Mouse (Mus musculus) cerebellum, adult 8-10 months (tissue): ENCODE measurements around the gene Ptgs1.
A peak's percentile ranks its signal among the peaks of the same experiment; 100 is the strongest.
"Not testable (repeated sequence)": the region's sequence is repeated elsewhere in the genome, so short reads cannot be mapped to it uniquely, and the experiment has no call there.

Source experiments
- DNase-seq: peaks from one replicate; pipeline ENCODE4 v3.0.0; 2022

Ptgs1 gene

GRCm38 (mm10) chr2:36230366-36230765, at the start of gene Ptgs1:
Gene Ptgs1, plus strand, starts transcription at chr2:36230426.
- DNase-seq, result no peak

DNA sequence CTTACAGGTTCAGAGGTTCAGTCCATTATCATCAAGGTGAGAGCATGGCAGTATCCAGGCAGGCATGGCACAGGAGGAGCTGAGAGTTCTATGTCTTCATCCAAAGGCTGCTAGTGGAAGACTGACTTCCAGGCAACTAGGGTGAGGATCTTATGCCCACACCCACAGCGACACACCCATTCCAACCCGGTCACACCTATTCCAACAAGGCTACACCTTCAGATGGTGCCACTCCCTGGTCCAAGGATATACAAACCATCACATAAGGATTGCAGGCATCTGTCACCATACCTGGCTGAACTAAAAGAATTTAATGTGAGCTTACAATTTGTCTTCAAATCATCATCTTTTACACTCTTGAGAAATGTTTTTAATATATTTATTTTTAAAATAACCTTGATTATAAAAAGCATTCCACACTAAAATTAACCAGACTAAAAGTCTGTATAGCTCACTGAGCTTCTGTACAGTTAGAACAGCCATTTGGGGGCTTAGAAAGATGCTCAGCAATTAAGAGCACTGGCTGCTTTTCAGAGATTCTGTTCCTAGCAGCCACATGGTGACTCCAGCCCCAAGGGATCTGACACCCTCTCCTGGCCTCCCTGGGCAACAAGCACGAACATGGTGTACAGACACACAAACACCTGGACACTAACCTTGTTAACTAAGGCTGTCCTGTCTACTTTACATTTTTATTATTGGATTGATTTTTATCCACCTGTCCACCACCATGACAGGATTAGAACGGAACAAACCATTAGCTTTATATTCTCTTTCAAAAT, 48.4 kb upstream of the Ptgs1 start:
- not testable (repeated sequence) for DNase-seq

DNA sequence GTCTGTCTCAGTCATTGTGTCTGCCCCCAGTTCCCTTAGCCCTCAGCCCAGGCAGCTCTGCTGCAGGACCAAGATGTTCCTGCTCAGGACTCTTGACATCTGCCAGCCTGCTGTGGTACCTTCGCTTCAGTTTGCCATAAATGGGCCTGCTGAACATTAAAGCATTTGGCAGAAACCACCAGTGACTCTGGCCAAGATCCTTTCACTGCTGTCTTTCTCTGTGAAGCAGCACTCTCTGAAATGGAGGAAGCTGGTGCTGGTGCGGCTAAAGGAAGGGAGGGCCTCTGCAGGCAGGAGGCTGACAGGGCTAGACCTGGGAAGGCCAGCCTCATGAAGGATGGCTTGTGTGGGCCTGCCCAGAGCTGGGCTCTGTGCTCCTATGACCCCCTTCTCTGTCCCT, 46.9 kb upstream of the Ptgs1 start:
- no peak for DNase-seq

DNA sequence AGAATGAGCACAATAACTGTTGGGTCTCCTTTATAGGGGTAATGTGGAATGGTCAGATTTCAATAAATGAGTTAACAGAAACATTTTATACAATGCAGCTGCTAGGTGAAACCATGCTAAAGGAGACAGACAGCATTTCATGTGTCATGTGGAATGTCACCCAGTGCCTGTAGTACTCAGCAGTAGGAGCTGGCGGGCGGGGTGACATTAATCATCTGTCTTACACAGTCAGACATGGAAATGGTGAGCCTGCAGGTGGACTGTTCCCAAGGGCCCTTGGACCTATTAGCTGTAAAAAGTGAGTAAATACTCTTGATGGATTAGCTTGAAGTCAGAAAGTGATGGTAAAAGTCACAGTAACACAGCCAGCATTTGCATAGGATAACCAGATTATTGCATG, 46.0 kb upstream of the Ptgs1 start:
- no peak for DNase-seq

GRCm38 (mm10) chr2:36184876-36185275, 45.4 kb upstream of the Ptgs1 start:
- no peak for DNase-seq

GRCm38 (mm10) chr2:36189200-36189599, 41.0 kb upstream of the Ptgs1 start:
- DNase-seq, result not testable (repeated sequence)

DNA sequence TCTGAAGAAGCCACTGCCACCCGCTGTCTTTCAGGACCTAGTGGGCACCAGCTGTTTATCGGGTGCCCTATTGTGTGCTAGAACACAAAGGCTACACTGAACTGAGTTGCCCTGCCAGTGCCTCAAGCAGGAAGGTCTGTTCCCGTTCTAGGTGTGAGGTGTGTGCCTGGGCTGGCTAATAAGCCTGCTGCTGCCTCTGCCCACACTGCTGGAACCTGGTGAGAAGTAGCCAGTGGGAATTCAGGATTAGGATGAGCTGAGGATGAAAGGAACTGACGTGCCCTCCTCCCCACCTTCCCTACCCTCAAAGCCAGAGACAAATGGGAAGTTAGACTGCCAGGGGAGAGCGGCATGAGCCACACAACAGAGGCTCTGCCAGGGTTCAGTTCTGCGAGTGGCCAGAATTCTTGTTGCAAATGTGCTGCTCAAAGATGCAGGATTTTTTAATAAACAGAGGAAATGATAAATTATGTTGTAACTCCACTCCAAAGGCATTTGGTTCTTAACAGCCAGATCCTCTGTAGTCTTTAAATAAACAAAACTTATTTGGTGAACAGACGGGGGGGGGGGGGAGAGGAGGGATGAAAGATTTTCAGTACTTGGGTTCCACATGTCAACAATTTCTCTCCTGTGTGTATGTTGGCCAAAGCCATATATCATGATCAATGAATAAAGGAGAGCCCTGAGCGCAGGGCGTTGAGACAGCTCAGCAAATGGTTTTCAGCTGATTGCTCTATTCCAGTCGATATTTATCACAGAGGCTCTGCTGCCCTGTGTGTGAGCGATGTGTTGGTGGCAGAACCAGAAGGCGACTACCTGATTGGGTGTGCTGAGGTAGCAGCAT, 38.9 kb upstream of the Ptgs1 start:
- no peak for DNase-seq

DNA sequence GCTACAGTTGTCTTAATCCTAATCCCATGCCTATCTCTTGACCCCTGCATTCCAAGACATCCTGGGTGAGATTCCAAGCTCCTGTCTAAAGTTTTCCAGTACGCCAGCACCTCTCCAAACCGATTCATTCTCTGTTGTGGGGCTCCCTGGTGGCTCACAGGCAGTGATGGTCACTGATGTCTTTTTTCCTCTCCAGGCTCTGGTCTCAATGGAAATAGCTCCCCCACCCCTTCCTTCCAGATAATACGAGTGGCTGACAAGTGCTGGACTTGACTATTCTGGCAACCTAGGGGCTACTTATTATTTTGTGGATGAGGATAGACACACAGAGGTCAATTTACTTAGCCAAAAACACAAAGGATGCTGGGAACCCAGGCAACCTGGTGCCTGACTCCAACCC, 33.2 kb upstream of the Ptgs1 start:
- DNase-seq, result no peak

GRCm38 (mm10) chr2:36197919-36198881, 32.0 kb upstream of the Ptgs1 start:
- no peak for DNase-seq

DNA sequence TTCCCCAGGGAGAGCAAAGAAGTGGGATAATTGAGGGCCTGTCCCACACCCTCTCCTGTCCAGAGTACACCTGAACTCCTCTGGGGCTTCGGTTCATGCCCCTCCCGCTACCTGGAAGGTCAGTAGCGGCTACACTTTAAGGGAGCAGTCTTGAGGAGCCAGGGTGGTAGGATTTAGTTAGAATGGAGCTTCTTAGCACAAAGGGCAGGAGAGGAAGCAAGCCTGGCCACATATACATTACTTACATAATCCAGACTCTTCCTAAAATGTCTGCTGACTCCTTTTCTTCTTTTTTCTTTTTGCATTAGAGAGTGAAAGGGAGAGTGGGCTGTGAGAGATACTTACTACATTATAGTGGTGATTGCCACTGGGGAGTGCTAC, 31.4 kb upstream of the Ptgs1 start:
- no peak for DNase-seq

DNA sequence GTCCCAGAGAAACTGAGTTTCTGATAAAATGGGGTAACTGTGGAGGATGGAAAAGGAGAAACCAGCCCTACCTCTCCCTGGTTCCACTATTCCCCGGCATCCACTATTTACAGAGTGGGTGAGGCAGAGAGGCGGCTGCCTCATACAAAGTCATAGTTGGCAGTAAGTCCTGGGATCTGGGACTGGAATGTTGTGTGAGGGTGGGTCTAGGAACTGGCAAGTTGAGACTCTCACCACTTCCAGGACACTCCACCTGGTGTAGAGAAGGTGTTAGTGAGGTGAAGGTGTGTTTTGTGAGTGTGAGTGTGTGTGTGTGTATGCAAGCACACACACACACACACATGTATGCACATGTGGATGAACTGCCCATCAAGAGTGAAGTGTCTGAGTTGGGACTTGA, 29.4 kb upstream of the Ptgs1 start:
- no peak for DNase-seq

DNA sequence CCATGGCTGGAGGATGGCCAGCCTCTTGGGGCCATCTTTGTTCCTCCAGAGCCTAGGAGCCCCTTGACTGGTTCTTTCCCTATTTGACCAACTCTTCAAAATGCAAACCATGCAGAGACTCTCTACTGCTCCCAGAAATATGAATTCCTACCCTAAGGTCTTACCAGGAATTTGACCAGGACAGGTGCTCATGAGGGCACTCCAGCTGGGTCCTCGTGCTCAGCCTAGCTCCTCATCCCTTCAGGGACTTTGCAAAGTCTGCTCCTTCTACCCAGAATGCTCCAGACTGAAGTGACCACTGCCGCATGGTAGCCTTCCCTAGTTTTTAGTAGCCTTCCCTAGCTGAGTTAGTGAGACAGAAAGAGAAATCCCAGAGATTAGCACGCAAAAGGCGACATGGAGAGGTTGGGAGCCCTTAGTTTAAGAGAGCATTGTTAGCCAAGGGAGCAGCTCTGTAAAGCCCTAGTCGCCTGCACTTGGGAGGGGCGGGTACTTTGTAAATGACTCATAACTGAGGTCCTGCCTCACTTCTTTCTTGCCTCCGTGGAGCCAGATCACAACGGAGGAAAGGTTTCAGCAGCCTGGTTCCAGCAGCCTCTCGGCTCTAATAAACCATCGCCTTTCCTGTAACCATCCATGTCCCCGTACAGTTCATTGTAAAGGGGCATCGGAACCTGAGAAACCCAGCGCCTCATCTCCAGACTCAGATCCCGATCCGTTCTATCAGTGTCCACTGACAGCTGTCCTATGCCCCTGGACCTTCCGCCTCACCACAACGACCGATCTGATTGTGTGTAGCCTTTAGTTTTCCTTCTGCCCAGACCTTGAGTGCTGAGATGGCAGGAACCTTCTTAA, 28.2 kb upstream of the Ptgs1 start:
- DNase-seq, result no peak

DNA sequence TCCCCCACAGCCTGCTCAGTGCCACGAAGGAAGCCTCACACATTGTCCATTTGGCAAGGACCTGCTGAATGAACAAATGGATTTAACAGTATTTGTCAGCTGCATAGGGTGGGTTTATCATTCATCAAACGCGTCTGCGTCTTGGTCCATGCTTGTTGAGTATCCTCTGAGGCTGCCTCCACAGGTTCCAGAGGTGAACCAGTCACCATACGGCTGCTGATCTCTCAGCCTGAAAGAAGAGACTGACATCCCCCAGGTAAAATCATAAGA, 27.7 kb upstream of the Ptgs1 start:
- DNase-seq, result no peak

DNA sequence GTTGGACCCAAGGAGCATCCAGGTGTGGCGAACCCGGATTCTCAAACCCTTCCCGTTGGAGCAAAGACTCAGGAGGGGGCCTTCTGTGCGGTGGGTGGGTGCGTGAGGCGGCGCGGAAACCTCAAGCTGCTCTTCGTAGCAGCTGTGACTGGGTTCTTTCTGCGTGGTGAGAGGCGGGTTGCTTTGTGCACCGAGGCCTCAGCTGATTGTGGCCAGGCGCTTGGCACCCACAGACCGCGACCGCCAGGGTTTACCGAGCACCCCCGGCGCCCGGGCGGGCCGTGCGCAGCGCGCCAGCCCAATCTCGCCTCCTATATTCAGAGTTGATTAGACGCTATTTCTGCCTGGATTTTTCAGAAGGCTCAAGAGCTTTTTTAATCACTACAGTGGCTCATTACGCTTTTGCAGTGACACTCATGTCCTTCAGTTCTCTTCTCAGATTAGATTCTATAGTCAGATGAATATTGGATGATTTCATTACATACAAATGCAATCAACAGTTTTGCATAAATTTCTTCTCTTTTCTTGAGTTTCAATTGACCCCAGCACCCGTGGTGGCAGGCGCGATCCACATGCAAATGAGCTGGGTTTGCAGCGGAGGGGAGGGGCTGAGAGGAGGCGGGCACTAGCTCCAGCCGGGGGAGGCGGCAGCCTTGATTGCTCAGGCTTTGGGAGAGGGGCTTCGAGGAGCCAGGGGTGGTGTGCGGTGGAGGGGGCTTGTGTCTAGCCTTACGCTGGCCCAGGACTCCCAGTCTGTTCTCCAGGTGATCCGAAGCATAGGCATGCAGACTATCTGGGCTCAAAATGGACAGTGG, 27.0 kb upstream of the Ptgs1 start:
- no peak for DNase-seq

GRCm38 (mm10) chr2:36204595-36204994, 25.6 kb upstream of the Ptgs1 start:
- DNase-seq, result no peak

DNA sequence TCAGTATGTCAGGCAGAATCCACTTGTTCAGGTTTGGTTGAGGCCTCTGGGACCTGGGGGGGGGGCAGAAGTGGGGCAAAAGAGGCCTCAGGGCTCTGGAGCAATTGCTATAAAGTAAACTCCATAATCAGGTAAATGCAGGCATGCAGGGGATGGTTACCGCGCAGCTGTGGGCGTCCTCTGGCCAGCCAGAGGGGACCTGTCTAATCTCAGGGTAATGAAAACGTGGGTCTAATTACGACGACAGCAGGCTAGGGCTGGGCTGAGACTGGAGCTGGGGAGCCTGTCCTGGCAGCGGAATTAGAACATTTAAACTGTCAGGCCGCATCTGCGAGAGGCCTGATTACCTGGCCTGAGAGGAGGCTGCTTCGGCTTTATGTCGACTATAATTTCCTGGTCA, 23.2 kb upstream of the Ptgs1 start:
- no peak for DNase-seq

DNA sequence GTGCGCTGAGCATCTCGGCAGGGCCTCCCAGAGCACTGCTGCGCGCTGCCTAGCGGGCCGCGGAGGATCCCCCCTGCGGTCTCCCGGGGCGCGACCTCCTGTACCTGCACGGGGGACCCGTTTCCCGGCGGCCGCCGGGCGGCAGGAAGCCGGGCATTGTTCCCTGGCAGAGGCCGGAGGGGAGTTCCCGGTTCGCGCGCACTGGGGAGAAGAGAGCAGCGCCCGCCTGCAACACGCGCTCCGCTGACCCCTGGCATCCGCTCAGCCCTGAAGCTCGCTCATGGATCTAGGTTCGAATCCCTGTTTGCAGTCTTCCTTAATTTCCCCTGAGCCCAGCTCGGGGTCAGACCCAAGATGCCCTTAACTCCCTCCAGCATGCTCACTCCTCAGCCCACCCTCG, 19.4 kb upstream of the Ptgs1 start:
- DNase-seq, result no peak

- DNase-seq, result no peak
Observed at GRCm38 (mm10) chr2:36211785-36212184, 18.4 kb upstream of the Ptgs1 start.

GRCm38 (mm10) chr2:36213108-36213507, 17.1 kb upstream of the Ptgs1 start:
- DNase-seq, result no peak

DNA sequence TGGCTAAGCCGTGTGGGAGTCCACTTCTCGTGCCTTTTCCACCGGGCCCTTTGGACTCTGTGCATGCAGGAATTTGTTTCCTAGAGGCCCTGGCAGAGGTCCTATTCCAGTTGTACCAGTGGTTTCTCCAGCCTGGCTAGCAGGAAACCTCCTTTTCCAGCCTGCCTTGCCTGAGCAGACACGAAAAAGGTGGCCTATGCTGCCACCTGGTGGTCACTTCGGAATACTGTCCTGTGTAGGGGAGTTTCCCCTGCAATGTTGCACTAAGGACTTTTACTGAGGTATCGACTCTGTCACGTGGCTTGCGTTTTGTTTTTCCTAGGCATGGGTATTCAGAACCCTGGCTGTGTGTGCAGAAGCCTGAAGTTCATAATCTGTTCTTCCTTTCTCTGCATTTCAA, 16.2 kb upstream of the Ptgs1 start:
- peak; percentile 71 for DNase-seq

DNA sequence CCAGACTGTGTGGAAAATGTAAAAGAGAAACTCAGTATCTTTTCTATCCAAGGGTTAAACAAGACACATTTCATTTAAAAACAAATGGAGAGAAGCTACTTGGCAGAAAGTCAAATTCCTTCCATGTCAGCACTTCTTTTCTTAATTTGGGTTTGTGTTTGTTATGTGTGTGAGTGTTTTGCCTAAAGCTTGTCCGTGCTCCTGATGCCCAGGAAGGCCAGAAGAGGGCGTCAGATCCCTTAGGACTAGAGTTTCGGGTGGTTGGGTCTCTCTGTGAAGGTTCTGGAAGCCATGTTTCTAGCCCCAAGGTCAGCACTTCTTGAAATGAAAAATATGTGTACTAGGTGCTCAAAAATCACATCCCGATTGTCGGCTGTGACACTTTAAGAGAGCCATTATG, 15.8 kb upstream of the Ptgs1 start:
- no peak for DNase-seq
